Mouse (Mus musculus): Measurements from ENCODE around the gene Gpr156.

DNA sequence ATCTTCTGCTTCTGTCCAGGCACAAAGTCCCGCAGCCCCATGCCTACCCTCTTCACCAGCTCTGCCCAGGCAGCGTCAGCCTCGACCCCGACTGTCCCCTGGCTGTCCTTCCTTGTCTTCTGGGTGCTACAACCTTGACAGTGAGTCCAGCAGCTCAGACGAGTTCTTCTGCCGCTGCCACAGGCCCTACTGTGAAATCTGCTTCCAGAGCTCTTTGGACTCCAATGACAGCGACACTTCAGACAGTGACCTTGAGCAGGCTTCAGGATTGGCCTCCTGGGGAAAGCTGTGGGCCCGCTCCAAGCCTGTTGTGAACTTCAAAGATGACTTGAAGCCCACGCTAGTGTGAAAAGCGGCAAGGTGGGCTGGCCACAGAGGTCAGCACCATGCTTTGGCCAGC, 89.2 kb downstream of the Gpr156 start:
- TF ChIP-seq CTCF (IDR thresholded peaks at IDR 0.05; ENCODE audit: control insufficient read depth, insufficient read depth, low read length) (no peak), POLR2A (IDR thresholded peaks at IDR 0.05; ENCODE audit: borderline replicate concordance, control insufficient read depth, low read depth, low read length) (no peak)

All from bone marrow, adult 2 months (tissue).